In the genomic region with DNA sequence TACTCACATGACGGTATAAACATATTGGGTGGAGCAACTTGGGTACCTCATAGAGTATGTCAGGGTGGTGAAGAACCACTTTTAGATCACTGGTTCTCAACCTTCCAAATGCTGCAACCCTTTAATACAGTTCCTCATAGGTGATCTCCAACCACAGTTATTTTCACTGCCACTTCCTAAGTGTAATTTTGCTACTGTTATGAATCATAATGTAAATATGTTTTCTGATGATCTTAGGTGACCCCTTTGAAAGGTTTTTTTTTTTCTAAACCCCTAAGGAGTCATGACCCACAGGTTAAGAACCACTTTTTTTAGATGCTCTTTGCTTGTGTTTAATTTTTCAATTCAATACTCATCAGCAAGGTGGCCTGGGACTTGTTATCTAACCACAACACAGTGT, we compare ENCODE assay signal across 29 mouse cellular contexts.
"Had no signal": no experiment of that assay in that cellular context is flagged by ENCODE, and none has a peak within 500 bp of the region (broad histone marks: within the 10 kb centered on the region; RNA-seq: fewer than 3 reads in every experiment).

No protein-coding gene starts in this region.

- H3K9ac ChIP-seq: heart, embryonic 12.5 days; heart, embryonic 13.5 days; heart, embryonic 15.5 days; hindbrain, embryonic 12.5 days; hindbrain, embryonic 13.5 days; hindbrain, embryonic 14.5 days; hindbrain, embryonic 15.5 days; intestine, embryonic 15.5 days; kidney, embryonic 15.5 days had no signal

- H3K27ac ChIP-seq: heart, embryonic 13.5 days; heart, embryonic 15.5 days; hindbrain, embryonic 10.5 days; hindbrain, embryonic 12.5 days; hindbrain, embryonic 13.5 days; hindbrain, embryonic 14.5 days; hindbrain, embryonic 15.5 days; hindbrain, postnatal 0 days; intestine, embryonic 15.5 days; kidney, embryonic 15.5 days; kidney, postnatal 0 days; layer of hippocampus, adult 2 months; left cerebral cortex, adult 2 months had no signal

- H3K4me3 ChIP-seq: heart, embryonic 12.5 days; heart, embryonic 13.5 days; heart, embryonic 15.5 days; hindbrain, embryonic 10.5 days; hindbrain, embryonic 12.5 days; hindbrain, embryonic 13.5 days; hindbrain, embryonic 15.5 days; intestine, embryonic 15.5 days; kidney, embryonic 15.5 days; layer of hippocampus, adult 2 months; left cerebral cortex, adult 2 months had no signal

- H3K9me3 ChIP-seq: heart, embryonic 12.5 days; heart, embryonic 13.5 days; heart, embryonic 15.5 days; hindbrain, embryonic 10.5 days; hindbrain, embryonic 12.5 days; hindbrain, embryonic 13.5 days; hindbrain, embryonic 15.5 days; intestine, embryonic 15.5 days; kidney, embryonic 15.5 days had no signal

- H3K27me3 ChIP-seq: heart, embryonic 12.5 days; heart, embryonic 13.5 days; heart, embryonic 15.5 days; hindbrain, embryonic 12.5 days; hindbrain, embryonic 13.5 days; hindbrain, embryonic 15.5 days; intestine, embryonic 15.5 days; kidney, embryonic 15.5 days had no signal

- H3K36me3 ChIP-seq: heart, embryonic 12.5 days; heart, embryonic 15.5 days; hindbrain, embryonic 15.5 days; intestine, embryonic 15.5 days had no signal

- H3K4me2 ChIP-seq: heart, embryonic 11.5 days; heart, embryonic 12.5 days; heart, embryonic 13.5 days; heart, embryonic 15.5 days; hindbrain, embryonic 12.5 days; hindbrain, embryonic 13.5 days; hindbrain, embryonic 14.5 days; hindbrain, embryonic 15.5 days; intestine, embryonic 15.5 days; kidney, embryonic 15.5 days had no signal

- H3K4me1 ChIP-seq: heart, embryonic 12.5 days; heart, embryonic 13.5 days; heart, embryonic 15.5 days; hindbrain, embryonic 10.5 days; hindbrain, embryonic 13.5 days; hindbrain, embryonic 15.5 days; intestine, embryonic 15.5 days; kidney, embryonic 15.5 days had no signal

- DNase-seq: heart, postnatal 36 days; heart, postnatal 4 days; kidney, adult 11 months; kidney, adult 18-20 months; kidney, adult 2 months; kidney, adult 8-10 months; kidney, adult 9 months; kidney, postnatal 10 days; kidney, postnatal 14 days; kidney, postnatal 25 days; kidney, postnatal 36 days; kidney, postnatal 4 days; layer of hippocampus, adult 9-11 months; layer of hippocampus, postnatal 36 days had no signal
